Mouse (Mus musculus): ENCODE data around the gene Kat6b. TPM values are rescaled to one million over a fixed set of nuclear protein-coding genes. Genes with fewer than 3 reads are reported as not detected.
"Not testable (repeated sequence)": the region's sequence is repeated elsewhere in the genome, so short reads cannot be mapped to it uniquely, and the experiment has no call there.

Gene Kat6b
- total RNA-seq, 2 experiments from 2014 or later = 80.4 to 91.7 TPM

GRCm38 (mm10) chr14:21640806-21641435 is 159.7 kb downstream of the Kat6b start:
- intact Hi-C loops (cut with DNase I) = no loop called here
- DNase-seq = no peak

DNA sequence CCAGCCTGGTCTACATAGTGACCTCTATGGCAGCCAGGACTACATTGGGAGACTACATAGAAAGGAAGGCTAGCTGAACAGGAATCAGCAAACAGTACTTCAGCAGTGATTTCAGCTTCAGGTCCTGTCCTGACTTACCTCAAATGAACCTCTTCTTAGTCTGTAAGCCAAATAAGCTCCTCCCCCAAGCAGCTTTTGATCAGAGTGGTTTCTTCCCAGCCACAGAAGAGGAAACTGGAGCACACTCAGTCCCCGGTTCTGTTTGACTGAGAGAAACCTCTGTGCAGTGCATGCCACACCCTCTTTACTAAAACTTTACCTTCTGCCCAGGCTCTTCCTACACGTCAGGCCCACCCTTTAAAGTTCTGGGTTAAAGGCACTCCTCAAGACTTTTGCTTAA is 172.6 kb downstream of the Kat6b start:
- intact Hi-C loops (cut with DNase I) = no loop called here
- DNase-seq = no peak

GRCm38 (mm10) chr14:21659155-21659554 is 177.9 kb downstream of the Kat6b start:
- no peak for DNase-seq
- intact Hi-C loops (cut with DNase I) = no loop called here

- intact Hi-C loops (cut with DNase I) = loop anchor here (10.0 kb wide), 2 partner anchors 155 to 525 kb away; no protein-coding TSS in a partner anchor
- peak; percentile 70 for DNase-seq
Observed at GRCm38 (mm10) chr14:21659652-21660051, 178.4 kb downstream of the Kat6b start.

GRCm38 (mm10) chr14:21662465-21663142 is 181.4 kb downstream of the Kat6b start:
- intact Hi-C loops (cut with DNase I) = loop anchor here (10.0 kb wide), 2 partner anchors 158 to 528 kb away; no protein-coding TSS in a partner anchor
- no peak for DNase-seq

GRCm38 (mm10) chr14:21669218-21669617 is 188.0 kb downstream of the Kat6b start:
- DNase-seq = peak; percentile 41
- intact Hi-C loops (cut with DNase I) = loop anchor here (10.0 kb wide), 2 partner anchors 164 to 534 kb away; no protein-coding TSS in a partner anchor

- intact Hi-C loops (cut with DNase I) = loop anchor here (5.0 to 10.0 kb wide), 3 partner anchors 67 to 535 kb away; no protein-coding TSS in a partner anchor
- DNase-seq = peak; percentile 58
Observed at GRCm38 (mm10) chr14:21669633-21670421, 188.6 kb downstream of the Kat6b start.

GRCm38 (mm10) chr14:21670422-21671006 is 189.3 kb downstream of the Kat6b start:
- DNase-seq = not testable (repeated sequence)
- intact Hi-C loops (cut with DNase I) = loop anchor here (5.0 kb wide), 1 partner anchor 67 kb away; no protein-coding TSS in a partner anchor

- intact Hi-C loops (cut with DNase I) = loop anchor here (5.0 kb wide), 1 partner anchor 64 kb away; no protein-coding TSS in a partner anchor
Observed at GRCm38 (mm10) chr14:21673100-21673499, 191.9 kb downstream of the Kat6b start.

GRCm38 (mm10) chr14:21674471-21674870 is 193.2 kb downstream of the Kat6b start:
- peak; percentile 25 for DNase-seq
- intact Hi-C loops (cut with DNase I) = loop anchor here (5.0 kb wide), 1 partner anchor 63 kb away; no protein-coding TSS in a partner anchor

More at GRCm38 (mm10) chr14:21673100-21673499, 191.9 kb downstream of the Kat6b start:
- DNase-seq = no peak

GRCm38 (mm10) chr14:21676223-21676622 is 195.0 kb downstream of the Kat6b start:
- DNase-seq = no peak
- intact Hi-C loops (cut with DNase I) = no loop called here

DNA sequence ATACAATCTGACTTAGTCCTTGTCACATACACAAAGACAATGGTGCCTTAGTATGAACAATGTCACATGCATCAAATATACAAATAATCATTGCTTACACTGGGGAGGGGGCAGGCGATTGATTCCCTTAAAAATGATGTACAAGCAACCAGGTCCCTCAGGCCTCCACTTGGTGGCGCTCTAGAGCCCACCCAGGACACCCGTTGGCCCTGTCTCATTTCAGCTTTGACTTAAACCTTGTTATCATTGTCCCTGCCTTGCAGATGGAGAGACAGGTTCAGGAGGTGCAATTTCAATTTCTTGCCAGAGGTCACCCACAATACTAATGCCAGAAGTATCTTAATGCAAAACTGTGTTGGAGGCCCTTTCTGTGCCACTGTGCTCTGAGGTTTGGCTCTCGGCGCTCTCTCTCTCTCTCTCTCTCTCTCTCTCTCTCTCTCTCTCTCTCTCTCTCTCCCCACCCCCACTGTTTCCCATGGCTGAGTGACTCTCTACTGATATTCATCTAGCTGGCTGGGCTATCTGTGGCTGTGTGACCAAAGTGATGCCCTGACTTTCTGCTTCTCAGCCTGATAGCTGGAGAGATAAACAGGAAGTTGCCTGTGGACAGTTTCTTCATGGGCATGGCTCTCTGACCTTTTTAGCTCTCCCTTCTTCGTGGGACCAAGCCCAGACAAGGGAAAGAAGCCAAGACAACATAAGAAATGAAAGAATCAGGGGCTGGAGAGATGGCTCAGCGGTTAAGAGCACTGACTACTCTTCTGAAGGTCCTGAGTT is 197.5 kb downstream of the Kat6b start:
- intact Hi-C loops (cut with DNase I) = no loop called here
- DNase-seq = peak; percentile 61

DNA sequence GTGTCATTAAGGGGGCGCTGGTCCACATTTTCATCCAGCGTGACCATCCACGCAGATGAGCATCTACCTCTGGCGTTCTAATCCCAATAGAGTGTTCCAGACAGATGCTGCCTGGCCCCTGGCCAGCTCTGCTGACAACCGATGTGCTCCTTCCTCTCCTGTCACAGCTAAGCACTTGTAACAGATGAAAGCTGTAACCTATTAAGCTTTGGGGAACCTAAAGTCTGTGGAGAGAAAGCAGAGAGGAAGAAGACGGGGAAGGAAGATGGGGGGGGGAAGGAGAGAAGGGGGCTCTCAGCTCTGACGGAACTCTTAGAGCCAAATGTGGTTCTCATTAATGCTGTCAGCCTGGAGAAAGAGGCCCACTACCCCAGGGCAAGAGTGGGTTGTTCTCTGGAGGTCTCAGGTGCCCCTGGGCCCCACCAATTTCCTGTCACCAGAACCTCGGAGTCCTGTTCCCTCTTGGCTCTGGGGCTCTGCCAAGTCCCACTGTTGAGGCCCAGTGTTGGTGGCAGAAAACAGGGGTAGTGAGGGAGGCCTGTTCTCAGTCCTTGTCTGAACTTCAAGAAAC is 198.5 kb downstream of the Kat6b start:
- peak; percentile 32 for DNase-seq
- intact Hi-C loops (cut with DNase I) = no loop called here

- peak; percentile 47 for DNase-seq
- intact Hi-C loops (cut with DNase I) = no loop called here
Observed at GRCm38 (mm10) chr14:21682681-21683129, 201.5 kb downstream of the Kat6b start.

- DNase-seq = no peak
- intact Hi-C loops (cut with DNase I) = no loop called here
Observed at GRCm38 (mm10) chr14:21683834-21684233, 202.6 kb downstream of the Kat6b start.

DNA sequence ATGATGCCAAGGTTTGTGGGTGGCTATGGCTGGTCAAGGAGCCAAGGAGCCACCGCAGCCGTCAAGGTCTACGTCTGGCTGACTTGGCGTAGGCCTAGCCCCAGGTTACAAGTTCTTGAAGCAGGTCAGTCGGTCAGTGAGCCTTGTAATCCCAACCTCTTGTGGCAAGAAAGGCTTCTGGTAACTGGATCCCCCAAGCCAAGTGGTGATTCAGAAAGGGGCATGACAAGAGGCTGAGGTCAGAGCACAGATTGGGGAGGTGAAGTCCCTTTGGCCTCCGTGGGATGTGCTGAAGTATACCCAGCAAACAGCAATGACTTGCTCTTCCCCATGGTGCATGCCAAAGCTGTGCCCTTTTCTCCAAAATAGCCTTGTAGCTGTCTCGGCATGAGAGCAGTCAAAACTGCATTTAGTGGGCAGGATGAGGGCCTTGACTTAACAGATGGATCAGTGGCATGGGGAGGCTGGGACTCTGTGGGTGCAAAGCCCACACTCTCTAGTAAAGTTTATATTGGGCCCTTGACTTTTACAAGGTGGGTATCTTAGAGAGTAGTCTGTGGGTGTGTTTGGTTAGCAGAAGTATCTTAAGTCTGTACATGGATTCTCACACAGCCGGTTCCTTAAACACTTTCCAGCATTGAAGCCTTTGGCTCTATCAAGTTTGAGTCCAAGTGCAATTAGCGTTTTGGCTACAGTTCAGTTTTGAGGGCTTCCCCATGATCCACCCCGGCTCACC is 204.3 kb downstream of the Kat6b start:
- intact Hi-C loops (cut with DNase I) = no loop called here
- DNase-seq = no peak

DNA sequence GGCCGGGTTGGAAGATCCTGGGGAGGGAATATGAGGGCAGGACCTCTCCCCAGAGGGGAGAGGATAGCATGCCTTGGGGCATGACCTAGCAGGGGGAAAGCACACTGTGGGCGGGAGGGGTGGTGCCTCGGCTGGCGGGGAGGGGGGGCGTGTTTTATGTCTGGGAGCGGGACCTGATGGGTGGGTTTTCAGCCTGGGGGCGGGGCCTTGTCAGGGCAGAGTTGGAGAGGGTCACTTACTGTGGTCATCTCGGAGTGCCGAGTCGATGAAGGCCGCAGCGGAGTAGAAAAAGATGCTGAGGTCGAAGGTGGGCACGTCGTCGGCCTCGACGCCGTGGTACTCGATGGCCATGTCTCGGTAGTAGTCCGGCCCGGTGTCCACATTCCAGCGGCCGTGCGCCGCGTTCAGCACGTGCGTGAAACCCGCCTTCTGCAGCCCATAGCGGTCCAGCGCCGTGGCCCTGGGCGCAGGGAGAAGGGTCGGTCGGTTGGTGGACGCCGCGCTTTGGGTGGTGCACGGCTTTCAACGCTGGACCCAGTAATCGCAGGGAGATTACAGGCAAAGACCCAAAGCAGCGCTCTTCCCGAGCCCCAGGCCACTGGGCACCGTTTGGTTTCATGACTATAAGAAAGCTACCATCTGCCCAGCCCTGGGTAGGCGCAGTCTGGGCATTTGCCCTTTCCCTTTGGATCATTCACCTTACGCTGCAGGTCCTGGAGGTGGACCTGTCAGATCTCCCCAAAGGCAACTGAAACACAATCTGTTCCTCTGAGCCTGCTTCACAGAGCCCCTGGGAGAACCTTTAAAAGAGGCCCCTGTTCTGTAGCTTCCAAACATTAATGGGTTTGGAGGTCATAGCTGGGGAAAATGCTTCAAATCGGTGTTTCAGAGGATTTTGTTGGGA is 205.4 kb downstream of the Kat6b start:
- DNase-seq = no peak
- intact Hi-C loops (cut with DNase I) = no loop called here

- intact Hi-C loops (cut with DNase I) = no loop called here
- no peak for DNase-seq
Observed at GRCm38 (mm10) chr14:21691070-21691469, 209.8 kb downstream of the Kat6b start.
